Mouse (Mus musculus) testis, adult 2 months (tissue): ENCODE measurements around the gene Rgs5.

Experiments
- CTCF ChIP-seq: fragments of 200-500 bp; IDR thresholded peaks from 2 replicates; pipeline ENCODE4 v1.5.1; 2012; ENCODE audit warnings: low read depth, mild to moderate bottlenecking, inconsistent platforms, low read length, moderate library complexity; ENCODE audit not compliant: control insufficient read depth, insufficient read depth, insufficient replicate concordance
- POLR2A ChIP-seq: fragments of 200-500 bp; IDR thresholded peaks from 2 replicates; pipeline ENCODE4 v1.6.1; 2012; ENCODE audit warnings: low read depth, mild to moderate bottlenecking, inconsistent platforms, low read length, moderate library complexity; ENCODE audit not compliant: control insufficient read depth

GRCm38 (mm10) chr1:169697236-169697635 is 41.9 kb downstream of the Rgs5 start:
- TF ChIP-seq CTCF (no peak), POLR2A (no peak)
